Mouse (Mus musculus) spleen, adult 10 weeks (tissue): Measurements from ENCODE around the gene Sprr2a2. TPM values are rescaled to one million over a fixed set of nuclear protein-coding genes. Genes with fewer than 3 reads are reported as not detected.

Experiments used
- polyA plus RNA-seq: library from polyadenylated mRNA; stranded (reverse); fragments of 350-450 nt; fragmentation: Illumina TruSeq; extraction: RNeasy Lipid Tissue Mini Kit (QIAGEN cat#74804); gene quantifications from one replicate; pipeline ENCODE4 v1.2.3, GENCODE M21; 2015; ENCODE audit warnings: low replicate concordance; ENCODE audit not compliant: insufficient read depth

Sprr2a2 gene
- polyA plus RNA-seq: not detected

DNA sequence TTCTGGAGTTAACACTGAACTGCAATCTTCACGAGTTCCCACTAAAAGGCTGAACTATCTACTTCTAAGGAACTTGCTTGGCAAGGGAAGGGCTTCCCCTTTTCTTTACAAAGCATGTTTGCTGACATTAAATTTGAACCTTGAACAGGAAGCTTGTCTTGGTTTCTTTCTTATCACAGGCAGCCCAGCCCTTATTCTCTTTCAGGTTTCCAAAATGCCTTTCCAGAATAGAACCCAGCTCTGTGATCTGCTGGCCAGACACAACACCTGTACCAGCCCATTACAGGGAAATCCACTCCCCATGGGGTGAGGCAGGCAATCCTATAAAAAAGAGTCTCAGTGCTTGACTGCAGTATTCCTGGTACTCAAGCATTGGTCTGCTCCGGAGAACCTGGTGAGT lies at the start of gene Sprr2a2, which contains the start of gene Sprr2a1:
Gene Sprr2a2, plus strand, starts transcription at position 352 of the 400 bp plus-strand sequence.
Gene Sprr2a1, plus strand, starts transcription at position 231 of the 400 bp plus-strand sequence.

DNA sequence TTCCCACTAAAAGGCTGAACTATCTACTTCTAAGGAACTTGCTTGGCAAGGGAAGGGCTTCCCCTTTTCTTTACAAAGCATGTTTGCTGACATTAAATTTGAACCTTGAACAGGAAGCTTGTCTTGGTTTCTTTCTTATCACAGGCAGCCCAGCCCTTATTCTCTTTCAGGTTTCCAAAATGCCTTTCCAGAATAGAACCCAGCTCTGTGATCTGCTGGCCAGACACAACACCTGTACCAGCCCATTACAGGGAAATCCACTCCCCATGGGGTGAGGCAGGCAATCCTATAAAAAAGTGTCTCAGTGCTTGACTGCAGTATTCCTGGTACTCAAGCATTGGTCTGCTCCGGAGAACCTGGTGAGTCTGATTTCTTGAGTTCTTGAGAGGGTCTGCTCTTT lies 69.4 kb downstream of the Sprr2a2 start, which contains the start of gene Sprr2a3:
Gene Sprr2a3, plus strand, starts transcription at position 317 of the 400 bp plus-strand sequence.

Other genes with a start within 250 kb of the Sprr2a2 start
- gene Pglyrp3, start 201.3 kb upstream of the Sprr2a2 start, polyA plus RNA-seq: not detected
- gene Lor, start 132.8 kb upstream of the Sprr2a2 start, polyA plus RNA-seq: not detected
- not detected for gene Prr9, start 92.0 kb upstream of the Sprr2a2 start, polyA plus RNA-seq
- not detected for gene Lelp1, start 73.2 kb upstream of the Sprr2a2 start, polyA plus RNA-seq
- gene Sprr2a1, start 121 bp upstream of the Sprr2a2 start, polyA plus RNA-seq: not detected
- not detected for gene Sprr2a3, start 69.5 kb downstream of the Sprr2a2 start, polyA plus RNA-seq
- not detected for gene Sprr2b, start 100.7 kb downstream of the Sprr2a2 start, polyA plus RNA-seq
- not detected for gene Sprr2d, start 123.2 kb downstream of the Sprr2a2 start, polyA plus RNA-seq
- gene Sprr2e, start 136.2 kb downstream of the Sprr2a2 start, polyA plus RNA-seq: not detected
- not detected for gene Sprr2f, start 149.3 kb downstream of the Sprr2a2 start, polyA plus RNA-seq
- gene Sprr2h, start 169.8 kb downstream of the Sprr2a2 start, polyA plus RNA-seq: not detected
- gene Sprr2i, start 192.1 kb downstream of the Sprr2a2 start, polyA plus RNA-seq: not detected
- not detected for gene Sprr2j-ps, start 202.2 kb downstream of the Sprr2a2 start, polyA plus RNA-seq
- 1.4 TPM for gene Gm9774, start 213.5 kb downstream of the Sprr2a2 start, polyA plus RNA-seq
- gene Sprr2k, start 216.7 kb downstream of the Sprr2a2 start, polyA plus RNA-seq: not detected
- gene Sprr1b, start 222.9 kb downstream of the Sprr2a2 start, polyA plus RNA-seq: not detected
- gene Sprr3, start 242.8 kb downstream of the Sprr2a2 start, polyA plus RNA-seq: not detected